Mouse (Mus musculus): ENCODE data around the gene Spry2. TPM values are rescaled to one million over a fixed set of nuclear protein-coding genes. Genes with fewer than 3 reads are reported as not detected.

Spry2 gene
- polyA plus RNA-seq (2015; fragmentation: Nextera tagmentation; extraction: Ambion mirVana) = 45.8 and 49.2 TPM in 2 replicates

- ATAC-seq (ENCODE audit: low FRiP score, low TSS enrichment) (peak; percentile 95), DNase-seq (ENCODE audit: low spot score) (peak; percentile 94)
- no peaks in the 10 kb centered on the region for H3K9me3 ChIP-seq (ENCODE audit: control insufficient read depth, low read length)
- peak within 1 kb of the TSS; percentile 60 for H3K4me3 ChIP-seq (ENCODE audit: low read depth, low read length)
- H3K36me3 ChIP-seq (ENCODE audit: control insufficient read depth, insufficient read depth, low read length) = peaks cover 5% of the 10 kb centered on the region
- TF ChIP-seq EP300 (optimal IDR thresholded peaks at IDR 0.05) = no peak
- TF ChIP-seq CTCF (IDR thresholded peaks at IDR 0.05; ENCODE audit: low read depth) = 0 out of 2 replicates have a peak, but pooled peaks have one; percentile 5
- H3K4me1 ChIP-seq (replicated peaks; ENCODE audit: control insufficient read depth, insufficient read depth) = no peaks in the 10 kb centered on the region
- H3K9ac ChIP-seq (ENCODE audit: low read length) = peak within 1 kb of the TSS; percentile 75
- no peaks in the 10 kb centered on the region for H3K27me3 ChIP-seq (ENCODE audit: control insufficient read depth, insufficient read depth, low read length)
- 0% methylated on average over 44 of the region's 89 CpGs for WGBS
- H3K4me2 ChIP-seq (replicated peaks; ENCODE audit: low read depth) = peak within 1 kb of the TSS; percentile 75
- peak within 1 kb of the TSS; percentile 99 for H3K27ac ChIP-seq (replicated peaks)
Measured at GRCm38 (mm10) chr14:105896791-105897568, at the start of gene Spry2. TSS of gene Spry2 (minus strand) at chr14:105896819.

DNA sequence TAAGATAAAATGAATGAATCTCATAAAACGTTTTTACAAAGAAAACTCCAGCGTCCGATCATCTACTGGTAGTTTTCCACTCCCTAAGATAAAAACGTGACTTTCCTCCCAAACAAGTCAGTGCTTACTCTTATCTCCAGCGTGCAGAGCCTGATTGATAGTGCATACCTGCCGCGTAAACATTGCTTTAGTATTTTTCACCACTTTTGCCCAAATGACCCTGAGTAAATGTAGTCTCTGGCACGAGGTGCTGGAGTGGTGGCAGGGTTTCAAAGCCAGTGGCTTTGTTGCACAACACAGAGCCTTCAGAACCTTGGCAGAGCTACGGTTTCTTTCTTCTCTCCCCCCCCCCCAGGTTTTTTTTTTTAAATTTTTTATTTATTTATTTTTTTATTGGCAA is 44.7 kb upstream of the Spry2 start:
- Histone ChIP-seq H3K27me3 (ENCODE audit: control insufficient read depth, insufficient read depth, low read length) (no peaks in the 10 kb centered on the region), H3K36me3 (ENCODE audit: control insufficient read depth, insufficient read depth, low read length) (no peaks in the 10 kb centered on the region), H3K4me3 (ENCODE audit: low read depth, low read length) (no peak overlapping the region), H3K4me1 (replicated peaks; ENCODE audit: control insufficient read depth, insufficient read depth) (no peaks in the 10 kb centered on the region), H3K4me2 (replicated peaks; ENCODE audit: low read depth) (no peak overlapping the region), H3K27ac (replicated peaks) (no peak overlapping the region), H3K9ac (ENCODE audit: low read length) (no peak overlapping the region), H3K9me3 (ENCODE audit: control insufficient read depth, low read length) (no peaks in the 10 kb centered on the region)
- TF ChIP-seq EP300 (optimal IDR thresholded peaks at IDR 0.05) (no peak), CTCF (IDR thresholded peaks at IDR 0.05; ENCODE audit: low read depth) (no peak)
- peak; percentile 29 for DNase-seq (ENCODE audit: low spot score)
- 26% methylated on average over 9 of the region's 9 CpGs for WGBS
- no peak for ATAC-seq (ENCODE audit: low FRiP score, low TSS enrichment)

DNA sequence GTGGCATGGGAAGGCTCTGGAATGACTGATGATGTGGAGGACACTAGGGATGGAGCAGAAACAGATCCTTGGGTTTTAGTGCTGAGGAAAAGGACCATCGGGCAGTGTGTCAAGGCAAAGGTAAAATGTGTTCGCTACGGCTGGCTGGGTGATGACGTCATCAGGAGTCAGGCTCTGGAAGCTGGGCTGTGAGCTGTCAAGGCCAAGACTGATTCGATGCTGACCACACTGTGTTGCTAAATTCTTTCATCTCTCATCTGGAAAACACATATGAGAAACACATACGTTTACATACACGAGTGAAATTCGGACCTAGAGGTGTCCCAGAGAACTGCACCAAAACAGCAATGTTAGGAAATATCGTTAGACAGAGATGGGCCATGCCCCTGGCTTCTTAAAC is 30.1 kb upstream of the Spry2 start:
- 66% methylated on average over 9 of the region's 9 CpGs for WGBS
- TF ChIP-seq EP300 (optimal IDR thresholded peaks at IDR 0.05) = no peak
- TF ChIP-seq CTCF (IDR thresholded peaks at IDR 0.05; ENCODE audit: low read depth) = no peak
- Histone ChIP-seq H3K27me3 (ENCODE audit: control insufficient read depth, insufficient read depth, low read length) (no peaks in the 10 kb centered on the region), H3K9me3 (ENCODE audit: control insufficient read depth, low read length) (no peaks in the 10 kb centered on the region), H3K4me1 (replicated peaks; ENCODE audit: control insufficient read depth, insufficient read depth) (no peaks in the 10 kb centered on the region), H3K36me3 (ENCODE audit: control insufficient read depth, insufficient read depth, low read length) (no peaks in the 10 kb centered on the region), H3K4me2 (replicated peaks; ENCODE audit: low read depth) (no peak overlapping the region), H3K4me3 (ENCODE audit: low read depth, low read length) (no peak overlapping the region), H3K9ac (ENCODE audit: low read length) (no peak overlapping the region), H3K27ac (replicated peaks) (no peak overlapping the region)
- peak; percentile 15 for DNase-seq (ENCODE audit: low spot score)
- no peak; the same call in 1 of the 2 replicates for ATAC-seq (ENCODE audit: low FRiP score, low TSS enrichment)

GRCm38 (mm10) chr14:105925305-105925704 is 28.7 kb upstream of the Spry2 start:
- Histone ChIP-seq H3K9ac (ENCODE audit: low read length) (no peak overlapping the region), H3K4me3 (ENCODE audit: low read depth, low read length) (no peak overlapping the region), H3K27me3 (ENCODE audit: control insufficient read depth, insufficient read depth, low read length) (no peaks in the 10 kb centered on the region), H3K36me3 (ENCODE audit: control insufficient read depth, insufficient read depth, low read length) (no peaks in the 10 kb centered on the region), H3K9me3 (ENCODE audit: control insufficient read depth, low read length) (no peaks in the 10 kb centered on the region), H3K4me2 (replicated peaks; ENCODE audit: low read depth) (no peak overlapping the region), H3K27ac (replicated peaks) (no peak overlapping the region), H3K4me1 (replicated peaks; ENCODE audit: control insufficient read depth, insufficient read depth) (no peaks in the 10 kb centered on the region)
- DNase-seq (ENCODE audit: low spot score) (no peak), ATAC-seq (ENCODE audit: low FRiP score, low TSS enrichment) (no peak)
- TF ChIP-seq EP300 (optimal IDR thresholded peaks at IDR 0.05) (no peak), CTCF (IDR thresholded peaks at IDR 0.05; ENCODE audit: low read depth) (no peak)
- 82% methylated on average over 2 of the region's 2 CpGs for WGBS

- Histone ChIP-seq H3K4me2 (replicated peaks; ENCODE audit: low read depth) (no peak overlapping the region), H3K36me3 (ENCODE audit: control insufficient read depth, insufficient read depth, low read length) (no peaks in the 10 kb centered on the region), H3K27ac (replicated peaks) (no peak overlapping the region), H3K27me3 (ENCODE audit: control insufficient read depth, insufficient read depth, low read length) (no peaks in the 10 kb centered on the region), H3K9ac (ENCODE audit: low read length) (no peak overlapping the region), H3K4me1 (replicated peaks; ENCODE audit: control insufficient read depth, insufficient read depth) (no peaks in the 10 kb centered on the region), H3K4me3 (ENCODE audit: low read depth, low read length) (no peak overlapping the region), H3K9me3 (ENCODE audit: control insufficient read depth, low read length) (no peaks in the 10 kb centered on the region)
- WGBS = 23% methylated on average over 1 of the region's 1 CpGs
- peak; percentile 22 for DNase-seq (ENCODE audit: low spot score)
- ATAC-seq (ENCODE audit: low FRiP score, low TSS enrichment) = no peak
- TF ChIP-seq EP300 (optimal IDR thresholded peaks at IDR 0.05) (no peak), CTCF (IDR thresholded peaks at IDR 0.05; ENCODE audit: low read depth) (peak; percentile 68)
Measured at GRCm38 (mm10) chr14:105924712-105925111, 28.1 kb upstream of the Spry2 start.

GRCm38 (mm10) chr14:105922874-105923273 is 26.3 kb upstream of the Spry2 start:
- no peaks in the 10 kb centered on the region for H3K9me3 ChIP-seq (ENCODE audit: control insufficient read depth, low read length)
- H3K9ac ChIP-seq (ENCODE audit: low read length) = no peak overlapping the region
- no peak overlapping the region; the same call in 1 of the 2 replicates for H3K4me2 ChIP-seq (replicated peaks; ENCODE audit: low read depth)
- no peak for TF ChIP-seq CTCF (IDR thresholded peaks at IDR 0.05; ENCODE audit: low read depth)
- TF ChIP-seq EP300 (optimal IDR thresholded peaks at IDR 0.05) = no peak
- H3K27me3 ChIP-seq (ENCODE audit: control insufficient read depth, insufficient read depth, low read length) = no peaks in the 10 kb centered on the region
- no peaks in the 10 kb centered on the region for H3K4me1 ChIP-seq (replicated peaks; ENCODE audit: control insufficient read depth, insufficient read depth)
- ATAC-seq (ENCODE audit: low FRiP score, low TSS enrichment) (peak; percentile 51; the same call in 1 of the 2 replicates), DNase-seq (ENCODE audit: low spot score) (peak; percentile 20)
- no peak overlapping the region; the same call in 1 of the 2 replicates for H3K27ac ChIP-seq (replicated peaks)
- 9% methylated on average over 8 of the region's 8 CpGs for WGBS
- no peak overlapping the region for H3K4me3 ChIP-seq (ENCODE audit: low read depth, low read length)
- no peaks in the 10 kb centered on the region for H3K36me3 ChIP-seq (ENCODE audit: control insufficient read depth, insufficient read depth, low read length)
